Comparison of ENCODE assay signal across 13 mouse cellular contexts in the genomic region with DNA sequence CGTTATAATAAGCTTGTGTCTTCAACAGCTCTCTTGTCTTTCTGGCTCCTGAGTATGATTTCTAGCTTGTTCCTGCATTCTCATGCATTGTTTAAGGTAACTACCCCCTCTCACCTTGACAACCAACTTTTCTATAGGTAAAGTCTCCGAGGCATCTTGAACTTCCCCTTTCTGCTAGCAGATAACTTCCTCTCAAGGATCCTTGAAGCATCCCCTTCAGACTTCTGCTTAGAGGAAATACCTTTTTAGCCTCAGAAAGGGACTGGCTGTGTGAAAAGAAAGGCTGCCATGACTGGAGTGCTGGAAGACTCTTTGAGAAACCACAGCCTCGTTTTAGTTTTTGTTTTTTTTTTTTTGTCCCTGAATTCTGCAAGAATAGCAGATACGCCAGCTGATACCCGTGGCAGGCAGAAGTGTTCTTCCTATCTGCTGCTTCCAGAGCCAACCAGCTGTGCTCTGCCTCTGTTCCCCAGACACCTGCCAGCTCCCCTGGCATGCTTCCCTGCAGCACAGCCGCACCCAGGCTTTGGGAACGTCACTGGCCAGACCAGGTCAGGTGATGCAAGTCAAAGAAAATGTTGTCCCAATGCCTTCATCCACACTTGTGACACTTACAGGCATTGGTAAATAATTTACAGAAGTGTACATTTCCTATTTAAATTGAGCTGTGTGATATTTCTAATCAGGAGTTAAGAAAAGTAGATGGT. TPM values are rescaled to one million over a fixed set of nuclear protein-coding genes. Genes with fewer than 3 reads are reported as not detected.
DNase-seq lines count a peak whose midpoint lies in the region; ATAC-seq lines count a peak whose summit lies in the region.
"Had no signal": no experiment of that assay in that cellular context is flagged by ENCODE, and none has a peak within 500 bp of the region (broad histone marks: within the 10 kb centered on the region; RNA-seq: fewer than 3 reads in every experiment).

No protein-coding gene starts in this region.

- H3K4me2 ChIP-seq in heart, embryonic 11.5 days, result no peak overlapping the region
- no peak overlapping the region for H3K4me2 ChIP-seq in liver, embryonic 11.5 days
- H3K4me2 ChIP-seq: embryonic facial prominence, embryonic 13.5 days; forebrain, embryonic 15.5 days; midbrain, embryonic 15.5 days had no signal

- DNase-seq in heart, adult 9 months (ENCODE audit: low spot score in 2 of 2), result peak; percentile 4 to 7
- peak; percentile 22 to 39 for DNase-seq in B cell, adult 2 months
- DNase-seq in MEL-GATA-1-ER (ENCODE audit: extremely low read depth, low read depth), result peak; percentile 48
- DNase-seq in liver, embryonic 11.5 days (ENCODE audit: low spot score), result no peak
- DNase-seq in lung, postnatal 25 days (ENCODE audit: low spot score), result no peak
- no peak for DNase-seq in layer of hippocampus, adult 9-11 months
- DNase-seq: cerebellum, adult 9-10 months; kidney, postnatal 10 days had no signal

- no peaks in the 10 kb centered on the region for H3K27me3 ChIP-seq in heart, embryonic 11.5 days (ENCODE audit: control insufficient read depth, insufficient read depth, low read length)
- H3K27me3 ChIP-seq in liver, embryonic 11.5 days (replicated peaks; ENCODE audit: control insufficient read depth, insufficient read depth, low read length), result no peaks in the 10 kb centered on the region
- H3K27me3 ChIP-seq: embryonic facial prominence, embryonic 13.5 days; forebrain, embryonic 15.5 days; midbrain, embryonic 15.5 days had no signal

- H3K27ac ChIP-seq in heart, embryonic 11.5 days (ENCODE audit: low read depth, low read length), result no peak overlapping the region
- no peak overlapping the region for H3K27ac ChIP-seq in liver, embryonic 11.5 days (ENCODE audit: low read depth, low read length)
- H3K27ac ChIP-seq: embryonic facial prominence, embryonic 13.5 days; forebrain, embryonic 15.5 days; midbrain, embryonic 15.5 days had no signal

- H3K4me3 ChIP-seq in heart, embryonic 11.5 days (ENCODE audit: low read depth, low read length), result no peak overlapping the region
- no peak overlapping the region for H3K4me3 ChIP-seq in liver, embryonic 11.5 days (ENCODE audit: low read depth, low read length)
- H3K4me3 ChIP-seq: embryonic facial prominence, embryonic 13.5 days; forebrain, embryonic 15.5 days; midbrain, embryonic 15.5 days had no signal

- no peaks in the 10 kb centered on the region for H3K4me1 ChIP-seq in heart, embryonic 11.5 days (ENCODE audit: control insufficient read depth, insufficient read depth, low read length)
- H3K4me1 ChIP-seq in liver, embryonic 11.5 days (replicated peaks; ENCODE audit: control insufficient read depth, insufficient read depth, low read length), result no peaks in the 10 kb centered on the region
- H3K4me1 ChIP-seq: embryonic facial prominence, embryonic 13.5 days; forebrain, embryonic 15.5 days; midbrain, embryonic 15.5 days had no signal

- H3K36me3 ChIP-seq in heart, embryonic 11.5 days (ENCODE audit: control insufficient read depth, insufficient read depth, low read length), result no peaks in the 10 kb centered on the region
- H3K36me3 ChIP-seq in liver, embryonic 11.5 days (ENCODE audit: control insufficient read depth, insufficient read depth, low read length), result no peaks in the 10 kb centered on the region
- H3K36me3 ChIP-seq: embryonic facial prominence, embryonic 13.5 days; forebrain, embryonic 15.5 days; midbrain, embryonic 15.5 days had no signal

- WGBS in heart, embryonic 11.5 days (ENCODE audit: insufficient replicate concordance), result 68% methylated on average over 7 of the region's 7 CpGs
- WGBS in liver, embryonic 11.5 days, result 61% methylated on average over 7 of the region's 7 CpGs

- no peak overlapping the region for H3K9ac ChIP-seq in heart, embryonic 11.5 days (ENCODE audit: low read depth, low read length)
- no peak overlapping the region for H3K9ac ChIP-seq in liver, embryonic 11.5 days (ENCODE audit: low read depth, low read length)
- H3K9ac ChIP-seq: embryonic facial prominence, embryonic 13.5 days; forebrain, embryonic 15.5 days; midbrain, embryonic 15.5 days had no signal

- ATAC-seq in heart, embryonic 11.5 days (replicated peaks; ENCODE audit: insufficient number of reproducible peaks, low FRiP score, low TSS enrichment), result no peak
- peak; percentile 71 for ATAC-seq in megakaryocyte, adult 5-6 weeks (ENCODE audit: poor library complexity, severe bottlenecking)
- no peak for ATAC-seq in liver, embryonic 11.5 days (replicated peaks; ENCODE audit: low FRiP score)
- ATAC-seq: forebrain, embryonic 15.5 days; midbrain, embryonic 15.5 days had no signal

- no peaks in the 10 kb centered on the region; the same call in 1 of the 2 replicates for H3K9me3 ChIP-seq in heart, embryonic 11.5 days (replicated peaks; ENCODE audit: control insufficient read depth, low read length)
- no peaks in the 10 kb centered on the region for H3K9me3 ChIP-seq in liver, embryonic 11.5 days (ENCODE audit: control insufficient read depth, low read length)
- H3K9me3 ChIP-seq: embryonic facial prominence, embryonic 13.5 days; forebrain, embryonic 15.5 days; midbrain, embryonic 15.5 days had no signal

RNA-seq across cellular contexts. Expression of a gene that starts 49.7 kb away (rescaled TPM):
- polyA plus RNA-seq in heart, embryonic 11.5 days (2014; fragmentation: Nextera tagmentation; extraction: Ambion mirVana), result 8.2 and 8.5 TPM in 2 replicates
- total RNA-seq in megakaryocyte, adult 5-6 weeks (2015), result 12.3 and 16.4 TPM in 2 replicates
- total RNA-seq in megakaryocyte, adult 5-6 weeks (2017), result 13.0 and 18.1 TPM in 2 replicates
- polyA plus RNA-seq in liver, embryonic 11.5 days (2014; fragmentation: Nextera tagmentation; extraction: Ambion mirVana), result 17.4 and 22.6 TPM in 2 replicates

Comparison
In these comparisons a context has a peak if more than half of its experiments do, and no peak if none do; other contexts are left out.
1. DNase-seq: peak in heart, adult 9 months (2 of 2), B cell, adult 2 months (2 of 2) and MEL-GATA-1-ER (single experiment); none in liver, embryonic 11.5 days (single experiment), lung, postnatal 25 days (single experiment) and layer of hippocampus, adult 9-11 months (single experiment).